Mouse (Mus musculus) lung, embryonic 14.5 days (tissue): Measurements from ENCODE around the gene E130114P18Rik. TPM values are rescaled to one million over a fixed set of nuclear protein-coding genes. Genes with fewer than 3 reads are reported as not detected.

Experiments used
- ATAC-seq: fragments of 200-750 bp; cut with Nextera tagmentation; 2 replicates; pipeline ENCODE4 v1.8.0; 2017; ENCODE audit warnings: mild to moderate bottlenecking, moderate TSS enrichment, moderate library complexity; ENCODE audit not compliant: insufficient read depth
- DNase-seq: peaks from one replicate; pipeline ENCODE4 v3.0.0-alpha.2; 2015
- H3K27ac ChIP-seq: fragments of 300-500 bp; sonication (generic); 2 replicates; pipeline ENCODE4 v1.5.1; 2014; ENCODE audit warnings: low read depth, mild to moderate bottlenecking, moderate library complexity
- H3K27me3 ChIP-seq: fragments of 300-500 bp; sonication (generic); 2 replicates; pipeline ENCODE4 v1.6.1; 2014; ENCODE audit warnings: low read length, control low read depth; ENCODE audit not compliant: insufficient read depth
- H3K36me3 ChIP-seq: fragments of 300-500 bp; sonication (generic); 2 replicates; pipeline ENCODE4 v1.6.1; 2014; ENCODE audit warnings: control low read depth; ENCODE audit not compliant: insufficient read depth
- H3K4me1 ChIP-seq: fragments of 300-500 bp; sonication (generic); 2 replicates; pipeline ENCODE4 v1.6.1; 2014; ENCODE audit warnings: antibody characterized with exemption, control low read depth; ENCODE audit not compliant: insufficient read depth
- H3K4me2 ChIP-seq: fragments of 300-500 bp; sonication (generic); 2 replicates; pipeline ENCODE4 v1.6.1; 2014; ENCODE audit warnings: mild to moderate bottlenecking
- H3K4me3 ChIP-seq: fragments of 300-500 bp; sonication (generic); 2 replicates; pipeline ENCODE4 v1.5.1; 2014; ENCODE audit warnings: low read depth, low read length
- H3K9ac ChIP-seq: fragments of 300-500 bp; sonication (generic); 2 replicates; pipeline ENCODE4 v1.6.1; 2014
- H3K9me3 ChIP-seq: fragments of 300-500 bp; sonication (generic); 2 replicates; pipeline ENCODE4 v1.6.1; 2016; ENCODE audit warnings: low read depth, low read length, control low read depth
- CTCF ChIP-seq: IDR thresholded peaks from 2 replicates; pipeline ENCODE4 v1.5.1; 2016; ENCODE audit warnings: antibody characterized with exemption, low read depth
- WGBS: fragments of 180-500 bp; shearing (Covaris S2); extraction: QIAGEN DNeasy Blood & Tissue Kit; methylation state at CpG from one replicate; pipeline ENCODE4 v1.1.7; 2014; 5-methylcytosine and 5-hydroxymethylcytosine counted together
- polyA plus RNA-seq: library from polyadenylated mRNA; unstranded; fragments of >200 nt; fragmentation: Nextera tagmentation; extraction: Ambion mirVana; gene quantifications from 2 replicates; pipeline ENCODE4 v1.2.1, GENCODE M21; 2014

Gene E130114P18Rik
- polyA plus RNA-seq, 1 experiment from 2014 or later, result 0.84 TPM

GRCm38 (mm10) chr4:97714616-97715015 lies 63.3 kb downstream of the E130114P18Rik start:
- no peak for TF ChIP-seq CTCF
- Histone ChIP-seq H3K36me3 (no peaks in the 10 kb centered on the region), H3K27me3 (no peaks in the 10 kb centered on the region), H3K4me2 (no peak overlapping the region), H3K27ac (no peak overlapping the region), H3K9me3 (no peaks in the 10 kb centered on the region), H3K4me3 (no peak overlapping the region), H3K9ac (no peak overlapping the region), H3K4me1 (no peaks in the 10 kb centered on the region)
- peak; percentile 21 for DNase-seq
- WGBS, result 45% methylated on average over 6 of the region's 6 CpGs
- ATAC-seq, result peak; percentile 47; the same call in 1 of the 2 replicates

- H3K27me3 ChIP-seq, result no peaks in the 10 kb centered on the region
- no peak overlapping the region for H3K4me2 ChIP-seq
- 76% methylated on average over 6 of the region's 6 CpGs for WGBS
- no peaks in the 10 kb centered on the region for H3K9me3 ChIP-seq
- ATAC-seq, result no peak
- TF ChIP-seq CTCF, result no peak
- DNase-seq, result no peak
- H3K36me3 ChIP-seq, result no peaks in the 10 kb centered on the region
- no peak overlapping the region for H3K4me3 ChIP-seq
- H3K27ac ChIP-seq, result no peak overlapping the region
- H3K4me1 ChIP-seq, result no peaks in the 10 kb centered on the region
- H3K9ac ChIP-seq, result no peak overlapping the region
Measured at GRCm38 (mm10) chr4:97714101-97714615, 63.7 kb downstream of the E130114P18Rik start.

- no peak for TF ChIP-seq CTCF
- ATAC-seq (no peak), DNase-seq (no peak)
- Histone ChIP-seq H3K27ac (no peak overlapping the region), H3K4me1 (no peaks in the 10 kb centered on the region), H3K9ac (no peak overlapping the region), H3K27me3 (no peaks in the 10 kb centered on the region), H3K4me3 (no peak overlapping the region), H3K36me3 (no peaks in the 10 kb centered on the region), H3K9me3 (no peaks in the 10 kb centered on the region), H3K4me2 (no peak overlapping the region)
- 0% methylated on average over 1 of the region's 1 CpGs for WGBS
Measured at GRCm38 (mm10) chr4:97712547-97712946, 65.3 kb downstream of the E130114P18Rik start.

- H3K4me2 ChIP-seq, result no peak overlapping the region
- H3K4me3 ChIP-seq, result no peak overlapping the region
- no peak overlapping the region for H3K27ac ChIP-seq
- 0 out of 2 replicates have a peak, but pooled peaks cover 3% of the 10 kb centered on the region for H3K4me1 ChIP-seq
- 52% methylated on average over 9 of the region's 9 CpGs for WGBS
- H3K27me3 ChIP-seq, result no peaks in the 10 kb centered on the region
- H3K36me3 ChIP-seq, result no peaks in the 10 kb centered on the region
- TF ChIP-seq CTCF, result no peak
- H3K9ac ChIP-seq, result no peak overlapping the region
- DNase-seq (no peak), ATAC-seq (no peak)
- no peaks in the 10 kb centered on the region for H3K9me3 ChIP-seq
Measured at GRCm38 (mm10) chr4:97710048-97710765, 67.7 kb downstream of the E130114P18Rik start.

GRCm38 (mm10) chr4:97707373-97708152 lies 70.3 kb downstream of the E130114P18Rik start:
- peak; percentile 49; the same call in 1 of the 2 replicates for ATAC-seq
- 0 out of 2 replicates have a peak, but pooled peaks cover 3% of the 10 kb centered on the region for H3K4me1 ChIP-seq
- TF ChIP-seq CTCF, result no peak
- no peak overlapping the region for H3K27ac ChIP-seq
- 49% methylated on average over 22 of the region's 22 CpGs for WGBS
- no peak overlapping the region for H3K4me3 ChIP-seq
- H3K36me3 ChIP-seq, result no peaks in the 10 kb centered on the region
- H3K4me2 ChIP-seq, result peak overlapping the region; percentile 40
- peak overlapping the region; percentile 13; the same call in 1 of the 2 replicates for H3K9ac ChIP-seq
- H3K9me3 ChIP-seq, result no peaks in the 10 kb centered on the region
- no peaks in the 10 kb centered on the region for H3K27me3 ChIP-seq
- peak; percentile 38 for DNase-seq

GRCm38 (mm10) chr4:97696684-97697615 lies 80.9 kb downstream of the E130114P18Rik start:
- no peaks in the 10 kb centered on the region for H3K36me3 ChIP-seq
- 74% methylated on average over 7 of the region's 7 CpGs for WGBS
- H3K4me2 ChIP-seq, result no peak overlapping the region
- no peak overlapping the region for H3K27ac ChIP-seq
- DNase-seq (peak; percentile 42), ATAC-seq (no peak)
- TF ChIP-seq CTCF, result no peak
- H3K9ac ChIP-seq, result no peak overlapping the region
- H3K4me3 ChIP-seq, result no peak overlapping the region
- no peaks in the 10 kb centered on the region for H3K4me1 ChIP-seq
- H3K27me3 ChIP-seq, result no peaks in the 10 kb centered on the region
- H3K9me3 ChIP-seq, result no peaks in the 10 kb centered on the region
